ENCODE assay signal across 29 mouse cellular contexts in genomic region chr17:66688179-66688578, GRCm38 (mm10).
DNase-seq lines count a peak whose midpoint lies in the region; ATAC-seq and TF ChIP-seq lines count a peak whose summit lies in the region.
"Had no signal": no experiment of that assay in that cellular context is flagged by ENCODE, and none has a peak within 500 bp of the region (broad histone marks: within the 10 kb centered on the region; RNA-seq: fewer than 3 reads in every experiment).

No protein-coding gene starts in this region.

- DNase-seq in frontal cortex, postnatal 10 days (ENCODE audit: low spot score in 2 of 2): no peak
- DNase-seq in midbrain, postnatal 0 days (ENCODE audit: low spot score): no peak
- peak; percentile 25 for DNase-seq in brain, embryonic 14.5 days (ENCODE audit: low read depth)
- no peak for DNase-seq in embryonic facial prominence, embryonic 10.5 days (ENCODE audit: low spot score)
- DNase-seq: adrenal gland, postnatal 14 days; cerebellum, adult 2 months; cerebellum, postnatal 14 days; heart, adult 2 months; heart, postnatal 4 days; kidney, adult 18-20 months; kidney, postnatal 36 days; liver, embryonic 13.5 days; lung, adult 18-20 months; midbrain, embryonic 14.5 days; right cerebral cortex, postnatal 14 days; thymus, adult 2 months; thymus, postnatal 36 days had no signal

- H3K9me3 ChIP-seq in midbrain, embryonic 13.5 days: no peaks in the 10 kb centered on the region
- H3K9me3 ChIP-seq in midbrain, postnatal 0 days (ENCODE audit: low read length): no peaks in the 10 kb centered on the region
- H3K9me3 ChIP-seq in hindbrain, embryonic 15.5 days: no peaks in the 10 kb centered on the region
- no peaks in the 10 kb centered on the region for H3K9me3 ChIP-seq in embryonic facial prominence, embryonic 10.5 days
- H3K9me3 ChIP-seq: embryonic facial prominence, embryonic 15.5 days; heart, embryonic 12.5 days; limb, embryonic 10.5 days; limb, embryonic 15.5 days; liver, embryonic 13.5 days had no signal

- H3K9ac ChIP-seq in midbrain, embryonic 13.5 days (replicated peaks): no peak overlapping the region
- H3K9ac ChIP-seq in midbrain, postnatal 0 days (replicated peaks; ENCODE audit: low read length, poor library complexity, severe bottlenecking): no peak overlapping the region
- no peak overlapping the region for H3K9ac ChIP-seq in hindbrain, embryonic 15.5 days
- H3K9ac ChIP-seq: embryonic facial prominence, embryonic 15.5 days; heart, embryonic 12.5 days; limb, embryonic 15.5 days; liver, embryonic 13.5 days had no signal

- H3K4me3 ChIP-seq in midbrain, embryonic 13.5 days (replicated peaks): no peak overlapping the region
- no peak overlapping the region for H3K4me3 ChIP-seq in midbrain, postnatal 0 days (ENCODE audit: low read depth, low read length)
- H3K4me3 ChIP-seq in hindbrain, embryonic 15.5 days: no peak overlapping the region
- no peak overlapping the region for H3K4me3 ChIP-seq in embryonic facial prominence, embryonic 10.5 days
- H3K4me3 ChIP-seq: embryonic facial prominence, embryonic 15.5 days; heart, adult 2 months; heart, embryonic 12.5 days; layer of hippocampus, adult 2 months; limb, embryonic 10.5 days; limb, embryonic 15.5 days; liver, embryonic 13.5 days had no signal

- TF ChIP-seq CTCF in midbrain, postnatal 0 days (IDR thresholded peaks at IDR 0.05): no peak
- TF ChIP-seq CTCF in brain, embryonic 14.5 days (IDR thresholded peaks at IDR 0.05; ENCODE audit: borderline replicate concordance, extremely low read depth, insufficient read depth, insufficient read length): no peak

- H3K36me3 ChIP-seq in midbrain, embryonic 13.5 days: no peaks in the 10 kb centered on the region
- H3K36me3 ChIP-seq in midbrain, postnatal 0 days (ENCODE audit: insufficient read depth, low read length): peaks cover 5% of the 10 kb centered on the region; the same call in 1 of the 2 replicates
- 0 out of 2 replicates have a peak, but pooled peaks cover 4% of the 10 kb centered on the region for H3K36me3 ChIP-seq in hindbrain, embryonic 15.5 days
- H3K36me3 ChIP-seq in embryonic facial prominence, embryonic 10.5 days (replicated peaks): no peaks in the 10 kb centered on the region
- H3K36me3 ChIP-seq: limb, embryonic 10.5 days; liver, embryonic 13.5 days had no signal

- 95% methylated on average over 9 of the region's 9 CpGs for WGBS in midbrain, embryonic 13.5 days
- WGBS in midbrain, postnatal 0 days: 89% methylated on average over 9 of the region's 9 CpGs
- WGBS in hindbrain, embryonic 15.5 days: 88% methylated on average over 9 of the region's 9 CpGs
- 93% methylated on average over 9 of the region's 9 CpGs for WGBS in embryonic facial prominence, embryonic 10.5 days

- TF ChIP-seq POLR2A in brain, embryonic 14.5 days (IDR thresholded peaks at IDR 0.05; ENCODE audit: borderline replicate concordance, extremely low read depth, insufficient read depth, insufficient read length, poor library complexity, severe bottlenecking): no peak

- ATAC-seq in frontal cortex, adult (ENCODE audit: low TSS enrichment): peak; percentile 63
- no peak for ATAC-seq in midbrain, embryonic 13.5 days
- ATAC-seq in midbrain, postnatal 0 days (ENCODE audit: low FRiP score): no peak
- no peak for ATAC-seq in hindbrain, embryonic 15.5 days (ENCODE audit: low FRiP score, low read depth)
- ATAC-seq: CD4-positive, CD25-positive, alpha-beta regulatory T cell, adult 4 months; lung, postnatal 0 days had no signal

- no peaks in the 10 kb centered on the region for H3K27me3 ChIP-seq in midbrain, embryonic 13.5 days
- 0 out of 2 replicates have a peak, but pooled peaks cover 2% of the 10 kb centered on the region for H3K27me3 ChIP-seq in midbrain, postnatal 0 days (ENCODE audit: insufficient read depth, low read length)
- no peaks in the 10 kb centered on the region for H3K27me3 ChIP-seq in hindbrain, embryonic 15.5 days
- H3K27me3 ChIP-seq in embryonic facial prominence, embryonic 10.5 days (replicated peaks; ENCODE audit: low read depth, poor library complexity, severe bottlenecking): no peaks in the 10 kb centered on the region
- H3K27me3 ChIP-seq: embryonic facial prominence, embryonic 15.5 days; heart, embryonic 12.5 days; limb, embryonic 15.5 days; liver, embryonic 13.5 days had no signal

- peaks cover 15% of the 10 kb centered on the region for H3K4me1 ChIP-seq in midbrain, embryonic 13.5 days (replicated peaks)
- H3K4me1 ChIP-seq in midbrain, postnatal 0 days (ENCODE audit: insufficient read depth, low read length): no peaks in the 10 kb centered on the region
- H3K4me1 ChIP-seq in hindbrain, embryonic 15.5 days (replicated peaks): peaks cover 20% of the 10 kb centered on the region
- peaks cover 3% of the 10 kb centered on the region for H3K4me1 ChIP-seq in embryonic facial prominence, embryonic 10.5 days
- H3K4me1 ChIP-seq: embryonic facial prominence, embryonic 15.5 days; heart, embryonic 12.5 days; limb, embryonic 15.5 days; liver, embryonic 13.5 days had no signal

- no peak overlapping the region for H3K4me2 ChIP-seq in midbrain, embryonic 13.5 days (replicated peaks)
- no peak overlapping the region for H3K4me2 ChIP-seq in midbrain, postnatal 0 days (ENCODE audit: low read depth, low read length, poor library complexity, severe bottlenecking)
- H3K4me2 ChIP-seq in hindbrain, embryonic 15.5 days: no peak overlapping the region
- H3K4me2 ChIP-seq: embryonic facial prominence, embryonic 15.5 days; heart, embryonic 12.5 days; limb, embryonic 15.5 days; liver, embryonic 13.5 days had no signal

- H3K27ac ChIP-seq in midbrain, embryonic 13.5 days: peak overlapping the region; percentile 68; the same call in 1 of the 2 replicates
- no peak overlapping the region for H3K27ac ChIP-seq in midbrain, postnatal 0 days (ENCODE audit: low read depth, low read length)
- peak overlapping the region; percentile 73 for H3K27ac ChIP-seq in hindbrain, embryonic 15.5 days (replicated peaks)
- no peak overlapping the region for H3K27ac ChIP-seq in embryonic facial prominence, embryonic 10.5 days (replicated peaks)
- H3K27ac ChIP-seq: embryonic facial prominence, embryonic 15.5 days; heart, adult 2 months; limb, embryonic 15.5 days; liver, embryonic 13.5 days; macrophage; stomach, postnatal 0 days had no signal

Comparison
In these comparisons a context has a peak if more than half of its experiments do, and no peak if none do; other contexts are left out.
1. H3K27ac ChIP-seq: peak in midbrain, embryonic 13.5 days (single experiment) and hindbrain, embryonic 15.5 days (single experiment); none in midbrain, postnatal 0 days (single experiment) and embryonic facial prominence, embryonic 10.5 days (single experiment).